Mouse (Mus musculus) hindbrain, embryonic 10.5 days (tissue): ENCODE measurements around the gene Cadm3. TPM values are rescaled to one million over a fixed set of nuclear protein-coding genes. Genes with fewer than 3 reads are reported as not detected.
A peak's percentile ranks its signal among the peaks of the same experiment; 100 is the strongest.

Experiments
- DNase-seq: peaks from one replicate; pipeline ENCODE4 v3.0.0-alpha.2; 2017; ENCODE audit warnings: low spot score
- H3K27ac ChIP-seq: fragments of 300-500 bp; sonication (generic); 2 replicates; pipeline ENCODE4 v1.5.1; 2016; ENCODE audit warnings: mild to moderate bottlenecking, moderate library complexity
- H3K27me3 ChIP-seq: fragments of 300-500 bp; sonication (generic); 2 replicates; pipeline ENCODE4 v1.6.1; 2016; ENCODE audit warnings: mild to moderate bottlenecking; ENCODE audit not compliant: poor library complexity, insufficient read depth, severe bottlenecking
- H3K36me3 ChIP-seq: fragments of 300-500 bp; sonication (generic); 2 replicates; pipeline ENCODE4 v1.6.1; 2016; ENCODE audit warnings: mild to moderate bottlenecking, moderate library complexity
- H3K4me1 ChIP-seq: fragments of 300-500 bp; sonication (generic); replicated peaks from 2 replicates; pipeline ENCODE4 v1.6.1; 2016; ENCODE audit warnings: mild to moderate bottlenecking
- H3K4me3 ChIP-seq: fragments of 300-500 bp; sonication (generic); 2 replicates; pipeline ENCODE4 v1.5.1; 2016; ENCODE audit warnings: mild to moderate bottlenecking, moderate library complexity
- H3K9me3 ChIP-seq: fragments of 300-500 bp; sonication (generic); 2 replicates; pipeline ENCODE4 v1.6.1; 2016; ENCODE audit warnings: mild to moderate bottlenecking, moderate library complexity
- WGBS: fragments of 180-500 bp; shearing (Covaris S2); methylation state at CpG from one replicate; pipeline ENCODE4 v1.1.7; 2016; 5-methylcytosine and 5-hydroxymethylcytosine counted together
- polyA plus RNA-seq: library from polyadenylated mRNA; unstranded; fragments of >200 nt; fragmentation: Nextera tagmentation; extraction: Ambion mirVana; gene quantifications from 2 replicates; pipeline ENCODE4 v1.2.1, GENCODE M21; 2016

The Cadm3 gene
- polyA plus RNA-seq, 1 experiment from 2014 or later: 17.7 TPM

GRCm38 (mm10) chr1:173350372-173350957 is 17.0 kb downstream of the Cadm3 start, which contains the start of gene Aim2:
Gene Aim2, plus strand, starts transcription at chr1:173350879.
- peak within 1 kb of the TSS; percentile 87 for H3K27ac ChIP-seq
- H3K4me3 ChIP-seq: peak within 1 kb of the TSS; percentile 57
- no peak for DNase-seq
- peaks cover 6% of the 10 kb centered on the region for H3K36me3 ChIP-seq
- H3K27me3 ChIP-seq: no peaks in the 10 kb centered on the region
- no peaks in the 10 kb centered on the region for H3K9me3 ChIP-seq
- 12% methylated on average over 10 of the region's 10 CpGs for WGBS
- H3K4me1 ChIP-seq: peaks cover 33% of the 10 kb centered on the region

- no peaks in the 10 kb centered on the region for H3K9me3 ChIP-seq
- WGBS: 3% methylated on average over 6 of the region's 6 CpGs
- H3K4me3 ChIP-seq: peak overlapping the region; percentile 57
- peaks cover 6% of the 10 kb centered on the region for H3K36me3 ChIP-seq
- 0 out of 2 replicates have a peak, but pooled peaks cover 2% of the 10 kb centered on the region for H3K27me3 ChIP-seq
- peak overlapping the region; percentile 87 for H3K27ac ChIP-seq
- peaks cover 33% of the 10 kb centered on the region for H3K4me1 ChIP-seq
- DNase-seq: peak; percentile 76
Measured at GRCm38 (mm10) chr1:173349946-173350345, 17.5 kb downstream of the Cadm3 start.

- Histone ChIP-seq H3K4me1 (peaks cover 33% of the 10 kb centered on the region), H3K27ac (peak overlapping the region; percentile 59), H3K27me3 (0 out of 2 replicates have a peak, but pooled peaks cover 3% of the 10 kb centered on the region), H3K36me3 (peaks cover 6% of the 10 kb centered on the region; the same call in 1 of the 2 replicates), H3K9me3 (no peaks in the 10 kb centered on the region), H3K4me3 (no peak overlapping the region)
- 60% methylated on average over 5 of the region's 5 CpGs for WGBS
- no peak for DNase-seq
Measured at GRCm38 (mm10) chr1:173349192-173349591, 18.3 kb downstream of the Cadm3 start.

- 0 out of 2 replicates have a peak, but pooled peaks cover 3% of the 10 kb centered on the region for H3K27me3 ChIP-seq
- DNase-seq: no peak
- no peak overlapping the region for H3K4me3 ChIP-seq
- H3K27ac ChIP-seq: peak overlapping the region; percentile 59; the same call in 1 of the 2 replicates
- H3K4me1 ChIP-seq: peaks cover 36% of the 10 kb centered on the region
- H3K9me3 ChIP-seq: no peaks in the 10 kb centered on the region
- WGBS: 3% methylated on average over 1 of the region's 1 CpGs
- H3K36me3 ChIP-seq: peaks cover 6% of the 10 kb centered on the region; the same call in 1 of the 2 replicates
Measured at GRCm38 (mm10) chr1:173348527-173348926, 19.0 kb downstream of the Cadm3 start.

- peaks cover 22% of the 10 kb centered on the region for H3K4me1 ChIP-seq
- H3K27ac ChIP-seq: no peak overlapping the region
- peaks cover 3% of the 10 kb centered on the region; the same call in 1 of the 2 replicates for H3K36me3 ChIP-seq
- H3K4me3 ChIP-seq: no peak overlapping the region
- 89% methylated on average over 4 of the region's 4 CpGs for WGBS
- H3K27me3 ChIP-seq: 0 out of 2 replicates have a peak, but pooled peaks cover 3% of the 10 kb centered on the region
- no peaks in the 10 kb centered on the region for H3K9me3 ChIP-seq
- DNase-seq: no peak
Measured at GRCm38 (mm10) chr1:173345112-173345511, 22.4 kb downstream of the Cadm3 start.

- H3K4me3 ChIP-seq: no peak overlapping the region
- no peaks in the 10 kb centered on the region for H3K9me3 ChIP-seq
- 67% methylated on average over 3 of the region's 3 CpGs for WGBS
- H3K4me1 ChIP-seq: peaks cover 14% of the 10 kb centered on the region; the same call in 1 of the 2 replicates
- no peak overlapping the region for H3K27ac ChIP-seq
- H3K27me3 ChIP-seq: 0 out of 2 replicates have a peak, but pooled peaks cover 3% of the 10 kb centered on the region
- DNase-seq: no peak
- H3K36me3 ChIP-seq: peaks cover 3% of the 10 kb centered on the region; the same call in 1 of the 2 replicates
Measured at GRCm38 (mm10) chr1:173343934-173344333, 23.6 kb downstream of the Cadm3 start.

- peaks cover 9% of the 10 kb centered on the region; the same call in 1 of the 2 replicates for H3K36me3 ChIP-seq
- DNase-seq: no peak
- H3K27me3 ChIP-seq: 0 out of 2 replicates have a peak, but pooled peaks cover 3% of the 10 kb centered on the region
- 56% methylated on average over 1 of the region's 1 CpGs for WGBS
- H3K27ac ChIP-seq: peak overlapping the region; percentile 35; the same call in 1 of the 2 replicates
- no peaks in the 10 kb centered on the region for H3K9me3 ChIP-seq
- 0 out of 2 replicates have a peak, but pooled peaks cover 9% of the 10 kb centered on the region for H3K4me1 ChIP-seq
- H3K4me3 ChIP-seq: no peak overlapping the region
Measured at GRCm38 (mm10) chr1:173342425-173342824, 25.1 kb downstream of the Cadm3 start.

- DNase-seq: peak; percentile 72
- H3K4me1 ChIP-seq: peaks cover 24% of the 10 kb centered on the region
- no peak overlapping the region for H3K4me3 ChIP-seq
- H3K27me3 ChIP-seq: no peaks in the 10 kb centered on the region
- H3K27ac ChIP-seq: no peak overlapping the region
- 10% methylated on average over 2 of the region's 2 CpGs for WGBS
- H3K36me3 ChIP-seq: peaks cover 10% of the 10 kb centered on the region; the same call in 1 of the 2 replicates
- H3K9me3 ChIP-seq: no peaks in the 10 kb centered on the region
Measured at GRCm38 (mm10) chr1:173339543-173339942, 28.0 kb downstream of the Cadm3 start.

GRCm38 (mm10) chr1:173337008-173337407 is 30.5 kb downstream of the Cadm3 start:
- WGBS: 94% methylated on average over 10 of the region's 10 CpGs
- Histone ChIP-seq H3K4me1 (peaks cover 15% of the 10 kb centered on the region), H3K27ac (no peak overlapping the region), H3K27me3 (no peaks in the 10 kb centered on the region), H3K36me3 (peaks cover 10% of the 10 kb centered on the region; the same call in 1 of the 2 replicates), H3K9me3 (no peaks in the 10 kb centered on the region), H3K4me3 (no peak overlapping the region)
- no peak for DNase-seq

- H3K27me3 ChIP-seq: no peaks in the 10 kb centered on the region
- peak overlapping the region; percentile 56 for H3K27ac ChIP-seq
- H3K4me1 ChIP-seq: peaks cover 15% of the 10 kb centered on the region
- peaks cover 10% of the 10 kb centered on the region; the same call in 1 of the 2 replicates for H3K36me3 ChIP-seq
- WGBS: 65% methylated on average over 11 of the region's 11 CpGs
- no peaks in the 10 kb centered on the region for H3K9me3 ChIP-seq
- DNase-seq: no peak
- H3K4me3 ChIP-seq: no peak overlapping the region
Measured at GRCm38 (mm10) chr1:173335903-173336302, 31.6 kb downstream of the Cadm3 start.

- no peaks in the 10 kb centered on the region for H3K9me3 ChIP-seq
- no peak within 1 kb of the TSS for H3K4me3 ChIP-seq
- H3K27me3 ChIP-seq: no peaks in the 10 kb centered on the region
- DNase-seq: no peak
- 76% methylated on average over 9 of the region's 9 CpGs for WGBS
- peaks cover 10% of the 10 kb centered on the region; the same call in 1 of the 2 replicates for H3K36me3 ChIP-seq
- H3K4me1 ChIP-seq: peaks cover 15% of the 10 kb centered on the region
- H3K27ac ChIP-seq: peak within 1 kb of the TSS; percentile 29; the same call in 1 of the 2 replicates
Measured at GRCm38 (mm10) chr1:173333312-173334253, 33.9 kb downstream of the Cadm3 start, which contains the start of gene Ackr1. Gene Ackr1, minus strand, starts transcription at chr1:173333750.

- Histone ChIP-seq H3K9me3 (no peaks in the 10 kb centered on the region), H3K4me1 (peaks cover 15% of the 10 kb centered on the region), H3K36me3 (peaks cover 5% of the 10 kb centered on the region; the same call in 1 of the 2 replicates), H3K27ac (no peak overlapping the region), H3K4me3 (no peak overlapping the region), H3K27me3 (no peaks in the 10 kb centered on the region)
- 96% methylated on average over 5 of the region's 5 CpGs for WGBS
- no peak for DNase-seq
Measured at GRCm38 (mm10) chr1:173332418-173332817, 35.1 kb downstream of the Cadm3 start.
